Mouse (Mus musculus): ENCODE results near the gene Farp1.

Gene Farp1

GRCm38 (mm10) chr14:121261229-121261879 is 226.4 kb downstream of the Farp1 start:
- in situ Hi-C loops (cut with MboI, MseI) = no loop called here

DNA sequence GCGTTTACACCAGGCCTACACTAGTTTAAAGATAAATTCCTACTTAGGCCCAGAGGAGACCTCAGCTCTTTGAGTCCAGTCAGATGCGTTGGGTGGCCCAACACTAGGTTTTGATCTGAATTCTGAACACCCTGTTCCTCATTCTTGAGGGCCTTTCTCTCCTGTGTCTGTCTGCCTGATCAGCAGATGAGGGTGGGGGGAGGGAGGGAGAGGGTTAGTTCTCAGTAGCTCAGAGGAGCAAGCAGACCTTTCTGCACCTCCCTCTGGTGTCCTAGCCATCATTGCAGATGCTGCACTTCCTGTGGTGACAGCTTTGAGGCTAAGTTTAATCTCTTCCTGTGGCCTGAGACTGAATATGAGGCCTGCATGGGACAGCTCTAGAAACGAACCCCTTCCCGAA is 227.6 kb downstream of the Farp1 start:
- in situ Hi-C loops (cut with MboI, MseI) = no loop called here

DNA sequence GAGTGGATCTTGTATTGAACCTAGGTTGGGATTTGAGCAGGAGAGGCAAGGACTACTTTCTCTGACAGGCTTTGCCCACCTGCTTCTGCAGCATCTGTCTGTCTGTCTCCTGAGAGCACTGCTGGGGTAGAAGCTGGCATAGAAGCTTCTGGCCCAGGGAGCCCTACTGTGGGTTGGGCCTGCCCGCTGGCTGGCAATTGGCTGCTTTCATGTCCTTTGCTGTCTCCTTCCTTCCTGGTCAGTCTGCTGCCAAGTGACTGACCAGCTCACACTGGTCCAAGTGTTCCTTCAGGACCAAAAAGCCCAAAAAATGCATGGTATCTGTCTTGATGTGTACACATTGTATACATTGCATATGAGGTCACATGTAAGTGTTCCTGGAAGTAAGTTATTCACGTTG is 228.9 kb downstream of the Farp1 start:
- in situ Hi-C loops (cut with MboI, MseI) = no loop called here

GRCm38 (mm10) chr14:121264453-121264852 is 229.5 kb downstream of the Farp1 start:
- in situ Hi-C loops (cut with MboI, MseI) = no loop called here

DNA sequence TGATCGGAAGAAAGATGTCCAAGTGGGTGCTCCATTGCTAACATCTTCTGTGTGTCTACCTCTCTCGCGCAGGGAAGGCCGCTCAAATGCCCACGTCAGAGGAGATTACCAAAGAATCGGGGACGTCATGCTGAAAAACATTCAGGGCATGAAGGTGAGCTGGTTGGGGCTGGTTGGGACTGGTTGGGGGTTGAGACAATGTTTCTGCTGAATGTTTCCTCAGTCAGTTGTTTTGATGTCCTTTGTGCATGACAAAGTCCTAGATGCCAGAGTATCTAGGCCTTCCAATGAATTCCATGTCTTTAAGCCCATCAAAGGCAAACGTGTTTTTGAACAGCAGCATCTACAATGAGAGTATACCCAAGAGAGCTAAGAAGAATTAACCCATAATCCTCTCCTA is 232.8 kb downstream of the Farp1 start:
- in situ Hi-C loops (cut with MboI, MseI) = no loop called here

- in situ Hi-C loops (cut with MboI, MseI) = loop anchor here (5.0 kb wide), 1 partner anchor 162 kb away; no protein-coding TSS in a partner anchor
These were observed 235.5 kb downstream of the Farp1 start for GRCm38 (mm10) chr14:121270490-121270889.

- in situ Hi-C loops (cut with MboI, MseI) = loop anchor here (5.0 kb wide), 2 partner anchors 157 to 177 kb away; no protein-coding TSS in a partner anchor
These were observed 240.0 kb downstream of the Farp1 start for GRCm38 (mm10) chr14:121274985-121275384.

GRCm38 (mm10) chr14:121276016-121276415 is 241.0 kb downstream of the Farp1 start:
- in situ Hi-C loops (cut with MboI, MseI) = loop anchor here (5.0 kb wide), 1 partner anchor 176 kb away; no protein-coding TSS in a partner anchor

- in situ Hi-C loops (cut with MboI, MseI) = loop anchor here (5.0 kb wide), 1 partner anchor 173 kb away; no protein-coding TSS in a partner anchor
These were observed 244.1 kb downstream of the Farp1 start for GRCm38 (mm10) chr14:121279106-121279505.

DNA sequence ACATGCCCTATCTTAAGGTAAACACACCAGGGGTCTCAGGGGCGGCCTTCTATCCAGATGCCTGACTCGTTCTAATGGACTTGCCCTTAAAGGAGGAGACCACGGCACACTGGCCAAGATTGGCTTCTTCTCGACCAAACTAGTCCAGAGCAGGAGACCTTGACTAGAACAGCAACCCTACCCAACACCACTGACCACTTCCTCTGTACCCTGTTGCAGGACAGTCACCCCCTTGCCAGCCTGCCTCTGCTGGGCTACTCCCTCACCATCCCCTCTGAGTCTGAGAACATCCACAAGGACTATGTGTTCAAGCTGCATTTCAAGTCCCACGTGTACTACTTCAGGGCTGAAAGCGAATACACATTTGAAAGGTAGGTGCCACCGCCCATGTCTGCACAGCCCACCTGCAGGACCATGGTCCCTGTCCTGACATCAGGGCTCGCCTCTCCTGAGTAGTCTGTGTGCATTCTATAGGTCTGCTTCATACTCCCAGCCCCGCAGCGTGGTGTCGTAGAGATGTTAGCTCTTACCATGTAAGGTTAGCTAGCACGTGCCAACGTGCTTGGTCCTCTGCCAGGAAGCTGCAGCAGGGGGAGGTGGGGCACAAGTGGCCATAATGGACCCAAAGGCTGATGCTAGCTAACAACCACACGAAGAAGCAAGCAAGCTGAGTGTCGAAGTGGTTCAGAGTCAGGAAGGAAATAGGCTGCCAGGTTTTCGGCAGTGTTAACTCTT is 245.8 kb downstream of the Farp1 start:
- in situ Hi-C loops (cut with MboI, MseI) = no loop called here

DNA sequence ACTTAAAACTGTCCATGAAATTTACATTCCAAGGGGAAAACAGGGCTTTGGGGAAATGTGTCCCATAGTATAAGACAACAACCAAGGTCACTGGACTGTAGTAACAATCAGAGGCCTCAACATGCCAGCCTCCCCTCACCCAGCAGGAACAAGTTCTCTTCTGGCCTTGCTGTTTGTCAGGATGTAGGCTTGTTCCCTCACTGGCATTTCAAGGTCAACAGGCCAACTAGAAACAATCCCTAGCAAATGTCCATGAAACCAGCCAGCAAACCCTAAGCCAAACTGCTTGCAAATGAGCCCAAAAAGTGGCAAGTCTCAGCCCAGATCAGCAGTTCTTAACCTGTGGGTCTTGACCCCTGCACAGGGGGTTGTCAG is 246.3 kb downstream of the Farp1 start:
- in situ Hi-C loops (cut with MboI, MseI) = no loop called here

DNA sequence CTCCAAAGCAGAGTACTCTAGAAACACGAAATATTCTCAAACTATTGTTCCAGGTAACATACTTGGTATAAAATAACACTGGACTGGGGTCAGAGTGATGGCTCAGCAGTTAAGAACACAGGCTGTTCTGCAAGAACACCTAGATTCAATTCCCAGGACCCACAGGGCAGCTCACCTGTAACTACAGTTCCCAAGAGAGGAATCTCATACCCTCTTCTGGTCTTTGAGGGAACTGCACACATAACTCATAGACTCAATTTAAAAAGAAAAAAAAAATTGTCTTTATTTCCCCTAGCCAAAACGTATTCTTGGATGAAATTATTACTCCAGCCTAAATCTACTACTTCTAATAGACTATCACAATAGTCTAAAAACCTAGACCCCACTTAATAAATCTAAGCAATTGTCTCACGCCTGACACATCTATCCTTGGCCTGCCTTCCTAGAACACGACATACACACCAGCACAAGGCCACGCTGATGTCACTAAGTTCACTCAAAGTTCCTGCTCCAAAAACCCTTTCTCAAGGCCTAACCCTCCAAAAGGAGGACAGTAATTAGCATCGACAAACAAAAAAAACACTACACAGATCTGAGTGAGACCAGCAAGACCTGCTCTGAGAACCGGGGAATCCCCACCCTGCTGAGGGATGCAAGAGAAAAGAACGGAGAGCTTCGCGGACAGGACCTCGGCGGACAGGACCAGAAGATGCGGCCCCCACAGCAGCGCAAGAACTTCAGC is 250.6 kb downstream of the Farp1 start:
- in situ Hi-C loops (cut with MboI, MseI) = no loop called here

- in situ Hi-C loops (cut with MboI, MseI) = loop anchor here (5.0 kb wide), 1 partner anchor 50 kb away; no protein-coding TSS in a partner anchor
These were observed 256.9 kb downstream of the Farp1 start for GRCm38 (mm10) chr14:121291881-121292280.

DNA sequence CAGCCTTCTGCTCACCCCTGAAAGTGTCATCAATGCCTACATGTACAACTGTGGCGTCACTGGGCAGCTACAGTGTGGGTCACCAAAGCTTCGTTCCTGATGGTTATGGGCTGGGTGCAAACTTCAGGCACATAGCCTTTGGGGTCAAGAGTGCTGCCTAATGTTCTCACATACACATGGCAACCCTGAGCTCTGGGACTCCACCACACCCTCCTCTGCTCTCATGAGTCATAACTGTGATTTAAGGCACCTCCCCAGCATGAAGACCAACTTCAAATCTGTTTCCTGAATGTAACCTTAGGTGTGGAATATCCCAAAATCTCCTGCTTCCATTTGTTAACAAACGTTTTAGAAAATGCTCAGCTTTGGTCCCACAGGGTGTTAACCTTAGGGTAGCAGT is 257.4 kb downstream of the Farp1 start:
- in situ Hi-C loops (cut with MboI, MseI) = loop anchor here (5.0 kb wide), 1 partner anchor 50 kb away; no protein-coding TSS in a partner anchor

DNA sequence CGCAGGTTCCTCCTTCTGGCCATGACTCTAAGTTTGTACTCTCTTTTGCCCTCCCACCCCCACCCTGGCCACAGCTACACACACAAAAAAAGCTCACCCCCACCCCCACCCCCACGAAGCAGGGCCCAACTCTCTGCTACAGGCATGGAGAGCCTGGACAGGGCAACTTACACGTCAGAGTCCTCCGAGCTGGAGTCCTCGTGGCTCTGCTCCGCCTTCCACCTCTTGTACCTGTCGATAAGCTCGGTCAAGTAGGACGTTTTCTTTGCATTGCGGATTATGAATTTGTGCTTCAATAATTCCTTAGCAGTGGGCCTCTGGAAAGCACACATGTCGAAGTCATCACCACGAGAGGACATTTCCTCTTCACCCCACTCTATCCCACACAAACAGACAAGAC is 259.5 kb downstream of the Farp1 start:
- in situ Hi-C loops (cut with MboI, MseI) = loop anchor here (5.0 kb wide), 1 partner anchor 48 kb away; no protein-coding TSS in a partner anchor

GRCm38 (mm10) chr14:121297103-121297502 is 262.1 kb downstream of the Farp1 start:
- in situ Hi-C loops (cut with MboI, MseI) = no loop called here

- in situ Hi-C loops (cut with MboI, MseI) = no loop called here
These were observed 263.5 kb downstream of the Farp1 start for GRCm38 (mm10) chr14:121298537-121298936.

DNA sequence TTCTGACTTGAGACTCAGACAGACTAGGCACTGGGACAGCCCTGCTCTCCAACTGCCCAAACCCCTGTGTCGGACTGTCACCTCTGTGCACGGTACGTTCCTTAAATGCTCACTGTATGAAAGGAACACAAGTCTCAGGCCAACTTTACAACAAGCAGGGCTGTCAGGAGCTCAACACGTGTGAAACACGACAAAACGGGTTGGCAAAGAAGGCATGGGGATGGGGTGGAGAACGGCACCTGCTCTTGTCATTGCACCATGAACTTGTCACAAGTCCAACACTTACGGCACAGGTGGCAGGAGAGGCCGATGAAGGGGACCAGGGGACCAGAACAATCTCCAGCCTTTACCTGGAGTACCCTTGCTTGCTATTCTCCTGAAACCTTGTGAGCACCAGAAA is 264.1 kb downstream of the Farp1 start:
- in situ Hi-C loops (cut with MboI, MseI) = no loop called here

DNA sequence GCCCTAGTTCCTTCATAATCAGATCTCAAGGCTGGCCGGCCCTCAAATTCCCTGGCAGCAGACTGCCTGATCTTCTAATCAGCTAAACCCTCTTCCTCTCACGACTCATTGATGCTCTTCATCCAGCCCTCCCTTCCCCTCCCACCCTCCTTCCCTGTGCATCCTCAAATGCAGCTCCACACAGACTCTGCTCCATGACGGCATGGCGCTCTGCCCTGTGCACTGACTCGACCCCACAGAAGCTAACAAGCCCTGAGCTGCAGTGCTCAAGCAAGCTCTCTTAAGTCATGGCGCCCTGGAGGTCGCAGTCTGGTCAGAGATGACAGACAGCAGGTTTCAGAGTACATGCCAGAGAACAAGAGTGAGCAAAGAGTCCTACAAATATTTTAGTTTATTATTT is 269.5 kb downstream of the Farp1 start:
- in situ Hi-C loops (cut with MboI, MseI) = no loop called here

DNA sequence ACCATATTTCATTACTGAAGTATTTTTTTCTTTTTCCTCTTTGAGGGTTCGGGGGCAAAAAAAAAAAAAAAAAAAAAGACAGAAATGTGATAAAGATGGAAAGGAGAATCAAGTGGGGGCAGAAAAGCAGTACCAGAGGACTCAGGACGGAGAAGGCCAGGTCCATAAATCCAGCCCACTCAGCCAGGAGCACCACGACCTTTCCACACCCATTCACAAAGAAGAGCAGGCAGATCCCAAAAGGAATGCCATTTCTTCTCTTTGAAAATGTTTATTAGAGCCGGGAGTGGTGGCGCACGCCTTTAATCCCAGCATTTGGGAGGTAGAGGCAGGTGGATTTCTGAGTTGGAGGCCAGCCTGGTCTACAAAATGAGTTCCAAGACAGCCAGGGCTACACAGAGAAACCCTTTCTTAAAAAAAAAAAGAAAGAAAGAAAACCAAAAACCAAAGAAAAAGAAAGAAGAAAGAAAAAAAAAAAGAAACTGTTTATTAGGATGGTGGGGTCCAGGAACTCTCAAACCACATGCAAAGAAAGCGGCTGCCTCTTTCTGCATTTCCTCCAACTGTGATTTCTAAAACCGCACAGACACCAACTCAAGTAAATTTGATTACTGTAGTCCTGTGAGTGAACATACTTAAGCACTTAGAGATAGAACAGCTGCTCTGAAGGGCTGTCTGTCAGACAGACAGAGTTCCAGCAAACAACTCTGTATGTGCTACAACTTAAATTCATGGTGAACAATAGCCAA is 270.5 kb downstream of the Farp1 start:
- in situ Hi-C loops (cut with MboI, MseI) = no loop called here

GRCm38 (mm10) chr14:121309909-121310308 is 274.9 kb downstream of the Farp1 start:
- in situ Hi-C loops (cut with MboI, MseI) = loop anchor here (10.0 kb wide), 1 partner anchor 765 kb away; no protein-coding TSS in a partner anchor
